Mouse (Mus musculus) kidney, postnatal 14 days (tissue): ENCODE data around the gene Hif1an.

Experiments
- DNase-seq: peaks from one replicate; pipeline ENCODE4 v3.0.0; 2022; ENCODE audit warnings: mixed read lengths

The Hif1an gene

DNA sequence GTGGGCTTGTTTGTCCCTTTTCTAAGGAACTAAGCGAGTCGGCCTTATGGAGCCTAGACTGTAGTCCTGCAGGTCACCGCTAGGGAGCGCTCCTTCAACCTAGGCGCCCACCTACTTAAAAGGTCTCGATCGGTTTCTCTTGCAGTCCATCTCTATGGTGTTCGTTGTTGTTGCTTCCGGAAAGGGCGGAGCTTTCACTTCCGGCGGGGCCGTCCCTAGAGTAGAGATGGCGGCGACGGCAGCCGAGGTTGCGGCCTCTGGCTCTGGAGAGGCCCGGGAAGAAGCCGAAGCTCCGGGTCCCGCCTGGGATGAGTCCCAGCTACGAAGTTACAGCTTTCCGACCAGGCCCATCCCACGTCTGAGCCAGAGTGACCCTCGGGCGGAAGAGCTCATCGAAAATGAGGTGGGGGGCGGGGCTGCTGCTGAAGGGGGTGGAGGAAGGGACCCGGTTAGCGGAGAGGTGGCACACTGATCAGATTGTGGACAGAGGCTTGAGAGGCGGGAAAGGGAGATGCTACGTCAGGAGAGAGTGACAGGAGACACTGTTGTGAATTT is at the start of gene Hif1an:
Hif1an (plus strand) TSS at position 199 of the 555 bp plus-strand sequence.
- peak; percentile 96 for DNase-seq

GRCm38 (mm10) chr19:44513054-44513833 is 49.4 kb upstream of the Hif1an start:
- DNase-seq: peak; percentile 47

- no peak for DNase-seq
Measured at GRCm38 (mm10) chr19:44513921-44514482, 48.6 kb upstream of the Hif1an start.

GRCm38 (mm10) chr19:44514521-44515451 is 47.9 kb upstream of the Hif1an start:
- DNase-seq: peak; percentile 39

DNA sequence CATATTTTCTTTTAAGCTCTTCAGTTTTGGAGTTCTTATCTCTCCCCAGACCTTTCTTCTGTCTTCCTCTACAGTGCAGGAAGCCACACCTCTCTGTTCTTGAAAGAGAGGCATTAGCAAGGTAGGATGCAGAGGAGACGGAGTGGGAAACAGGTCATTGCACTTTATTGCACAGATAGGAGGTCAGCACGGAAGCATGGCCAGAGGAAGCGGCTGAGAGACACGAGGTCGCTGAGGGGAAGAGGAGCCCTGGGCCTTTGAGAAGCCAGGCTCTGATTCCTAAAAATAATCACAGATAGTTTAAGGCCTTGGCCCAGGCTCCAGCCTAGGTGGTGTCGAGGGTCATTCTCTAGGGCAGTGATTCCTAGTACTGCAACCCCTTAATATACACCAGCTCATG is 46.9 kb upstream of the Hif1an start:
- no peak for DNase-seq

DNA sequence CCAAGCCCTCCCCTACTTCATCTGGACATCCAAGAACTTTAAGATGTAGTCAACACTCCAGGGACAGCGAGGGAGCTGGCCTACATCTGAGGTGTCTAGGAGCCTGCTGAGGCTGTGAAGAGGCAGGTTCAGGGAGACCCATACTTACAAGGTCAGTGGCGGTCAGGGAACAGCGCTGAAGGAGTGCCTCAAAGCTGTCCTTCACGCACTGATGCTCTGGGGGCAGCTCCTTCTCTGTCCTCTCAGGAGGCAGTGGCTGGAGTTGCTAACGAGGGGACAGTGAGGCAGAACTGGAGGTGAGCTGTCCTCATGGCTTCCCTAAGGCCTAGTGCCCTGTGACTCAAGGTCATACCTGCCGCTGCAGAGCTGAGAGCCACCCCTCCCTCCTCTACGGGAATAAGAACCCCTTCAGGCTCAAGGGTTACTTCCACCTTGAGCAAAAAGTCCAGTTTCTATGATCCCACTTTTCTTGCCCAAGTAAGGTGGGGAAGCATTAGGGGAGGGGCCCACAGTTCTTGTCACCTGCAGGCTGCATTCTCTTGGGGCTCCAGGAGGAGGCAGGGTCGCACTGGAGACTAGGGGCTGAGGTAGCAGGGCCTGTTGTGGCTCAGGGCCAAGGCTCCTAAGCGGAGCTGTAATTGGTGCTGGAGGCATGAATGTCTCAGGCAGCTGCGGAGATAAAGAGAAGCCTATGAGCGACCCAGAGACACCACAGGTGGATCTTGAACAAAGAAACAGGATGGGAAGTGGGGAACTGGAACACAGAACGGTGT is 44.5 kb upstream of the Hif1an start:
- peak; percentile 30 for DNase-seq

DNA sequence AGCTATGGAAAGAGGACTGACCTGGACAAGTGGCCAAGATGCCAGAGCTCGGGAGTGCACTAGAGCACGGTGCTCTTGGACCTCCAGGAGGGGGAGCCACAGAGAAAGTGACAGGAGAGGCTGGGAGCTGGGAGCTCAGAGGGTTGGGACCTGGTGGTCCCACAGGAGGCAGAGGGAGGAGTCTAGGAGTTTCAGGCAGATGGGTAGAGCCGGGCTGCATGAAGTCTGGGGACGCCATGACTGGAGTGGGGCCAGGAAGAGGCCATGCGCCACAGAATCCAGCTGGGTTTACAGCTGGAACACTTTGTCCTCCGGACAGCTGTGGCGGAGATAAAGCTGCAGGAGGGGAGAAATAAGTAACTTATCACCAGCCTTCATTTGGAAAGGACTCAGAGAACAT is 43.5 kb upstream of the Hif1an start:
- DNase-seq: peak; percentile 69

DNA sequence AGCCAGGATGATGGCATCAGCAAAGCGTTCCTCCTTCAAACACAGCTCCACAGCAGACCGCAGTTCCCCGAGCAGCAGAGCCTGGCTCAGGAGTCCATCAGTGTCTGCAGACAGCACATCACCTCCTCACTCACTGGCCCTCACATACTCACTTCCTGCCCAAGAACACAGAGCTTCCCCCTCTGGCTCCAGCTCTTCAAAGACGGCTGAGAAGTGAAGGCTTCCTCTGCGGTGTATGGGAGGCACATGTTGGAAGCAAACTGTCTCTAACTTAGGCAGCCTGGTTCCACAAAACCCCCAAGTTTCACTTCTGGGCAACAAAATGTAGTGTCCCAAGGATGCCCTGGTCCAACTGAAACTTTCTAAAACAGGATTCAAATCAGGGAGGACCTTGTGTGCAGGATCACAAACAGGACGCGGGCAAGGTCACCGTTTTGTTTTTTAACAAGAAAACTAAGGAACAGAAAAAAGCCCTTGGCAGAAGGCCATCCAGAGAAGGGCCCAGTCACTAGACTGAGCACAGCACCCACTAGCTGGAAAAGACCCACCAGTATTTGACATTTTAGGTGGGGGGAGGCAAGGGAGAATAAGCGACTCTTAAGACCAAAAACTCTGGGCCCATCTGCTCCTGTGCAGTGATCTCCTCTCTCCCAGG is 37.0 kb upstream of the Hif1an start:
- no peak for DNase-seq

DNA sequence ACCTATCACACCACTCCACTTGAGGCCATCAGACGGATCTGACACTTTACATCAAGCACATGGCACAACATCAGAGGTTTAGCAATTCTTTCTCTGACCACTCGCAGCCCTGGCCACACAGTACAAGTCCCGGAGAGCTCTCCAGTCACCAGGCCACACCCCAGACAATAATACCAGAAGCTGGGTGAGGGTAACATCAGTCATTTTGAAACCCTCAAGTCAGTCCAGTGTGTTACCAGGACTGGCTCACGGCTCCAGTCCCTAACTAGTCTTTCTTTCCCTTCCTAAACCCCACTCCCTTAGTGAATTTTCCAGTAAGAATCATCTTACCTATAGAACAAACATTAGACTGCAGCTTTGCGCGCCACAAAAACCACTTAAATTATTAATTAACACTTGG is 32.6 kb upstream of the Hif1an start:
- no peak for DNase-seq

- no peak for DNase-seq
Measured at GRCm38 (mm10) chr19:44535376-44535775, 27.3 kb upstream of the Hif1an start.

- no peak for DNase-seq
Measured at GRCm38 (mm10) chr19:44537416-44537815, 25.2 kb upstream of the Hif1an start.

DNA sequence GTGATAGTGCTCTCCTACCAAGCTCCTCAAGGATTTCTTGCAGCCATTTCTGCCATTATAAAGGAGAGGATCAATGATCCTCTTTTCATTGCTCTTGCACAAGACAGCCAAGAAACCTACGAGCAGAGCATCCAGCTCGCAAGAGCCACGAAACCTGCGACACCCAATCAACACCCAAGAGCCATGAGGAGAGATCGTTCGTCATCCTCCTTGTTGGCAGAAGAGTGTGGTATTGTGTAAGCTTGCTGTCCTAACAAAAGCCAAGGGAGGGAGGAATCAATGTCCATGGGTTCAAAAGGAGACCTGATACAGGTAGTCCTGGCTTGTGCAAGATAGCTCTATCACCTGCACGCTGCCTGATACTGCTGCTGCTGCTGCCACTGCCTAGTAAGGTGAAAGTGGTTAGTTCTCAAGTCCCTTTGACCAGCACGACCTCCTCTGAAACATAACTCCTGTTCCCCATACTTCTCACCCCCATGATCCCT is 19.9 kb upstream of the Hif1an start:
- DNase-seq: no peak

- DNase-seq: no peak
Measured at GRCm38 (mm10) chr19:44544372-44544771, 18.3 kb upstream of the Hif1an start.

DNA sequence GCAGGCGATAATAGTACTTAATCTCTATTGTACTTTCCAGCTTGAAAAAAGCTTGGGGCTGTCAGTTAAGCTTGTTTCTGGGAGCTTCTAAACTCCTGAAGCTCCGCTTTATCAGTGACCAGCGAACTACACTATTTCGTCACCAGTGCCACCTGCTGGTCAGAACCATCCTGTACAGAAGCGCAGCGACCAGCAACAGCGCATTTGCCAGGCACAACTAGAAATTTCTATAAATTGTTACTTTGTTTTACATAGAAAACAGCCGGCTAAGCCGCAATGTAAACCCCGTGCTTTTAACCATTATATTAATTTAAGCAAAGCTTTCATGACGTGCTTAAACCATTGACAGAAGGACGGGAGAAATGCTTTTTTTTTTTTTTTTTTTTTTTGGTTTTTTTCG is 17.9 kb upstream of the Hif1an start:
- DNase-seq: peak; percentile 78

GRCm38 (mm10) chr19:44545321-44546041 is 17.2 kb upstream of the Hif1an start, which contains the start of gene Sec31b:
TSS of gene Sec31b (minus strand) at chr19:44545864.
- peak; percentile 71 for DNase-seq

GRCm38 (mm10) chr19:44552731-44553130 is 9.9 kb upstream of the Hif1an start, which contains the start of gene Gm20538:
TSS of gene Gm20538 (minus strand) at chr19:44552831.
- DNase-seq: no peak

DNA sequence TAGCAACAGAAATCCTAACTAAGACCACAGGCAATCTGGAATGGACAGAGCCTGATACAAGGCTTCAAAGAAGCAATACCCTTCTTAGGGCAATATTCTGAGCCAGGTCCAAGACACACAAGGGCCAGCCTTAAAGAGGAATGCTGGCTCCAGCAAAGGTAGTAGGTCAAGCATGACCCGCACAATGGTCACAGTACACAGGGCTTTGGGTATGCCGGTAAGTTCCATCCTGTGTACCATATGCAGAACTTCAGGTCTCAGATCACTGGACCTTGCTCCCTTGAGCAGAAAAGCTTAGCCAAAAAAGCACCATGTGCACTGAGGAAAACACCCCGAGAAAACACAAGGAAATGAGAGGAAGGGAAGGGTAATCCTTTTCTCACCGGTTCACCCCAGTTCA is 9.4 kb upstream of the Hif1an start:
- DNase-seq: peak; percentile 61

GRCm38 (mm10) chr19:44554490-44554860 is 8.2 kb upstream of the Hif1an start:
- no peak for DNase-seq

DNA sequence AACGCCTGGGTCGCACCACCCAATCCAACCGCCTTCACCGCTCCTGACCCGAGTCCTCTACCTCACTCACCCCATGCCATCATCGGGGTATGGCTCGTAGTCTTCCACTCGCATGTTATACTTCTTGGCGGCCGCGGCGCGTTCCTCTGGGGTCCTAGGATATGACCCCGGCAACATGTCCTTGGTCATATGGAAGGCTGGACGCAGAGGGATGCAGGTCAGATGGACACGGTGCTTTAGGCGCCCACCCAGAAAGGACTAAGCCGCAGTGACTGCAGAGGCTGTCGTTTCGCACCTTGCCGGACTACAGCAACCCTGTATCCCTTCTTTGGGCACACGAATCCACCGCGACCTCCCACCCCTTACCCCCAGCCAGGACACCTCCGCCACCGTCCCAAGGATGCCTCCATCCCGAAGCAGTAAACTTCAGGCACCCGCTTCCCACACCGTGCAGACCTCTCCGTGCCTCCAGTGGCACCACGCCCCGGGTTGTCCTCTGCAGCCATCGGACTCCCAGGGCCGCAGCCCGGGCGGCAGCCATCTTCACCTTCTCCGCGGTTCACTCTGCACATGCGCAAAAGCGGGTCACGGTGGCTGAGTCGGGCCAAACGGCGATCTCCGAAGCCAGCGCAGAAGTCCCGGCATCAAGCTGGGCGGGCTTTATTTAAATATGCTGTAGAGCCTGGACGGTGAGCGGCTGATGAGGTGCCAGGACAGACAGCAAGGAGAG is 7.6 kb upstream of the Hif1an start, which contains the start of gene Ndufb8:
Ndufb8 (minus strand) TSS at position 580 of the 730 bp plus-strand sequence.
- DNase-seq: peak; percentile 97

DNA sequence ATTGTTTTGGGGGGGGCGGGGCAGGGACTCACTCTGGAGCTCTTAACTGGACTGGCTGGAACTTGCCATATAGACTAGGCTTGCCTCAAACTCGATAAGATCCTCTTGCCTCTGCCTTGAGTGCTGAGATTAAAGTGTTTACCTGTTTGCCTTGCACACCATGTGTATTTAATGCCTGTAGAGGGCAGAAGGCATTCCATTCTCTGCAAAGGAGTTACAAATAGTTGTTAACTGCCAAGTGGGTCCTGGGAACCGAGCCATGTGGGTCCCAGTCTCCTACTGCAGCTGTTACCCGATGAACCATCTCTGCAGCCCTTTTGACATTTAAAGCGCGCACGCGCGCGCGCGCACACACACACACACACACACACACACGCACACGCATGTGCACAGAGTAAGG is 1.4 kb downstream of the Hif1an start:
- DNase-seq: no peak
